Mouse (Mus musculus) CH12.LX (cell line): Measurements from ENCODE around the gene Gsdma2. TPM values are rescaled to one million over a fixed set of nuclear protein-coding genes. Genes with fewer than 3 reads are reported as not detected.

Experiments
- DNase-seq: peaks from one replicate; pipeline ENCODE4 v3.0.0-alpha.2; 2013; ENCODE audit errors: extremely low read depth
- H3K27ac ChIP-seq: 2 replicates; pipeline ENCODE4 v1.5.1; 2012; ENCODE audit warnings: low read depth, mild to moderate bottlenecking, control low read depth, moderate library complexity; ENCODE audit not compliant: insufficient read depth
- H3K27me3 ChIP-seq: replicated peaks from 2 replicates; pipeline ENCODE3; 2012; ENCODE audit warnings: inconsistent platforms
- H3K36me3 ChIP-seq, 2 experiments: replicated peaks in 1 of 2; 2 replicates each; pipeline versions ENCODE3 to v1.6.1; 2012; ENCODE audit warnings: inconsistent platforms in 1 of 2, low read length in 1 of 2, mild to moderate bottlenecking in 1 of 2, mixed read lengths in 1 of 2, moderate library complexity in 1 of 2; ENCODE audit not compliant: control insufficient read depth in 1 of 2, insufficient read depth in 1 of 2
- H3K4me1 ChIP-seq, 2 experiments: 2 replicates each; pipeline ENCODE4 v1.6.1; 2012; ENCODE audit warnings: inconsistent platforms in 1 of 2, moderate library complexity in 1 of 2; ENCODE audit not compliant: insufficient read depth in 2 of 2, control insufficient read depth in 1 of 2
- H3K4me2 ChIP-seq: 2 replicates; pipeline ENCODE4 v1.6.1; 2012; ENCODE audit warnings: low read depth, mild to moderate bottlenecking, control low read depth; ENCODE audit not compliant: poor library complexity, insufficient read depth, severe bottlenecking
- H3K4me3 ChIP-seq, 3 experiments: fragments of 150-350 bp in 1 of 3; sonication (generic) in 1 of 3; replicated peaks in 1 of 3; 2 replicates each; pipeline versions ENCODE3 to v1.5.1; 2011 to 2012; ENCODE audit warnings: low read depth in 2 of 3, low read length in 2 of 3, mild to moderate bottlenecking in 2 of 3, moderate library complexity in 2 of 3, control low read depth in 1 of 3, improper control_type of control experiment in 1 of 3, inconsistent platforms in 1 of 3, mixed read lengths in 1 of 3; ENCODE audit not compliant: poor library complexity in 1 of 3
- H3K79me2 ChIP-seq: replicated peaks from 2 replicates; pipeline ENCODE4 v1.6.1; 2012; ENCODE audit warnings: mild to moderate bottlenecking, moderate library complexity; ENCODE audit not compliant: control insufficient read depth, poor library complexity, insufficient read depth, severe bottlenecking; ENCODE audit errors: extremely low read depth
- H3K9ac ChIP-seq: 2 replicates; pipeline ENCODE4 v1.6.1; 2012; ENCODE audit warnings: low read depth, mild to moderate bottlenecking, control low read depth, moderate library complexity; ENCODE audit not compliant: insufficient read depth
- H3K9me3 ChIP-seq: replicated peaks from 2 replicates; pipeline ENCODE3; 2012; ENCODE audit warnings: low read length, inconsistent platforms, mixed read lengths
- BHLHE40 ChIP-seq: IDR thresholded peaks from 2 replicates; pipeline ENCODE4 v1.6.1; 2011; ENCODE audit warnings: mild to moderate bottlenecking, low read depth, low read length, improper control_type of control experiment
- CTCF ChIP-seq, 2 experiments: IDR thresholded peaks in 1 of 2; conservative IDR thresholded peaks in 1 of 2; 2 replicates each; pipeline ENCODE4 v1.5.1; 2011 to 2012; ENCODE audit warnings: low read depth in 2 of 2, low read length in 2 of 2, improper control_type of control experiment in 1 of 2, inconsistent platforms in 1 of 2, mild to moderate bottlenecking in 1 of 2, moderate library complexity in 1 of 2
- E2F4 ChIP-seq: IDR thresholded peaks from 2 replicates; pipeline ENCODE4 v1.6.1; 2011; ENCODE audit warnings: low read depth, low read length, improper control_type of control experiment; ENCODE audit not compliant: insufficient replicate concordance
- GABPA ChIP-seq: IDR thresholded peaks from 2 replicates; pipeline ENCODE4 v1.6.1; 2012; ENCODE audit warnings: low read depth, low read length, improper control_type of control experiment, inconsistent platforms; ENCODE audit not compliant: insufficient replicate concordance
- IRF4 ChIP-seq: IDR thresholded peaks from 2 replicates; pipeline ENCODE4 v1.6.1; 2014; ENCODE audit warnings: low read depth, mild to moderate bottlenecking, inconsistent platforms, low read length, improper control_type of control experiment
- KAT2A ChIP-seq: IDR thresholded peaks from 2 replicates; pipeline ENCODE4 v1.6.1; 2012; ENCODE audit warnings: low read length, improper control_type of control experiment, inconsistent platforms; ENCODE audit not compliant: insufficient replicate concordance
- MAFK ChIP-seq: IDR thresholded peaks from 2 replicates; pipeline ENCODE4 v1.6.1; 2011; ENCODE audit warnings: low read length, improper control_type of control experiment; ENCODE audit not compliant: insufficient replicate concordance
- MEF2A ChIP-seq: IDR thresholded peaks from 2 replicates; pipeline ENCODE4 v1.6.1; 2014; ENCODE audit warnings: low read depth, mild to moderate bottlenecking, inconsistent platforms, low read length, improper control_type of control experiment, borderline replicate concordance
- MXI1 ChIP-seq: IDR thresholded peaks from 2 replicates; pipeline ENCODE4 v1.6.1; 2011; ENCODE audit warnings: mild to moderate bottlenecking, low read depth, low read length, improper control_type of control experiment
- NELFE ChIP-seq: IDR thresholded peaks from 2 replicates; pipeline ENCODE4 v1.6.1; 2011; ENCODE audit warnings: low read depth, low read length, improper control_type of control experiment
- NRF1 ChIP-seq: IDR thresholded peaks from 2 replicates; pipeline ENCODE4 v1.6.1; 2014; ENCODE audit warnings: low read depth, mild to moderate bottlenecking, inconsistent platforms, low read length, improper control_type of control experiment, moderate library complexity
- PAX5 ChIP-seq: IDR thresholded peaks from 2 replicates; pipeline ENCODE4 v1.6.1; 2012; ENCODE audit warnings: low read length, inconsistent platforms, mixed read lengths
- POLR2A ChIP-seq: IDR thresholded peaks from 2 replicates; pipeline ENCODE4 v1.6.1; 2011; ENCODE audit warnings: low read depth, mild to moderate bottlenecking, improper control_type of control experiment, low read length
- SIN3A ChIP-seq: IDR thresholded peaks from 2 replicates; pipeline ENCODE4 v1.6.1; 2012; ENCODE audit warnings: low read length, improper control_type of control experiment, inconsistent platforms
- USF2 ChIP-seq: conservative IDR thresholded peaks from 2 replicates; pipeline ENCODE4 v1.6.1; 2011; ENCODE audit warnings: low read depth, low read length, improper control_type of control experiment
- ZC3H11A ChIP-seq: IDR thresholded peaks from 2 replicates; pipeline ENCODE4 v1.6.1; 2012; ENCODE audit warnings: low read depth, mild to moderate bottlenecking, inconsistent platforms, low read length, improper control_type of control experiment
- ZKSCAN1 ChIP-seq: IDR thresholded peaks from 2 replicates; pipeline ENCODE4 v1.6.1; 2012; ENCODE audit warnings: low read depth, inconsistent platforms, low read length, improper control_type of control experiment, borderline replicate concordance
- ZMIZ1 ChIP-seq: IDR thresholded peaks from 2 replicates; pipeline ENCODE4 v1.6.1; 2012; ENCODE audit warnings: low read depth, mild to moderate bottlenecking, inconsistent platforms, low read length, improper control_type of control experiment
- dilution Hi-C: fragments of 300-500 bp; cut with MboI; formaldehyde crosslinking; loops from 2 replicates; pipeline ENCODE4 v1.14.3; 2020; ENCODE audit warnings: low sequenced_read_pairs; ENCODE audit not compliant: extremely low pct_unique_long_range_greater_than_20kb, extremely low pct_ligation_motif_present
- in situ Hi-C: fragments of 300-500 bp; cut with MboI; formaldehyde crosslinking; loops from 3 replicates; pipeline ENCODE4 v1.14.3; 2019; ENCODE audit warnings: low sequenced_read_pairs, low pct_ligation_motif_present, low pct_unique_long_range_greater_than_20kb, mixed read lengths
- polyA plus RNA-seq: library from polyadenylated mRNA; unstranded; fragments of >175 nt; gene quantifications from 2 replicates; pipeline ENCODE4 v1.2.1, GENCODE M21; 2012; ENCODE audit warnings: low read depth; ENCODE audit not compliant: insufficient read length
- total RNA-seq, 2 experiments: library from RNA; depleted of rRNA; stranded (reverse); fragments of 300-350 nt in 1 of 2; fragments of >200 nt in 1 of 2; gene quantifications; 2 replicates each; pipeline ENCODE4 v1.2.3; 2012 to 2014

The Gsdma2 gene
- total and polyA plus RNA-seq, 3 experiments, result not detected

DNA sequence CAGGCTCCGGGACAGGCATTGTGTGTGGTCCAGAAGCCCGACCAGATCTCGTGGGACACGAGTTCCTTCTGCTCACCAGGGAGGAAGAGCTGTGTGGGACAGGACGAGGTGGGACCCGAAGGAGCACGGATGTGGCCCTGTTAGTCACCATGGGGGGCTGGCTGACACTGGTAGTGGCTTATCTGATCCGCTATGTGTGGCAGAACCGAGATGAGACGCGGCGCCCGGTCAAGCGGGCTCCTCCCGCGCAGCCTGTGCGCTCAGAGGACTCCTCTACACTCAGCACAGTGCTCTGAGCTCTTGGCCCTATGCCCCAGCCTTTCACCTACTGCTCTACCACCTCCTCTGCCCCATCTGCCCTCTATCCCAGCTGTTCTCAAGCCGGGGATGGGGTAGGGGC lies 47.3 kb upstream of the Gsdma2 start:
- peaks cover 50% of the 10 kb centered on the region for H3K27me3 ChIP-seq
- dilution Hi-C loops (no loop called here), in situ Hi-C loops (no loop called here)
- peaks cover 14 to 32% of the 10 kb centered on the region in 2 experiments for H3K4me1 ChIP-seq
- DNase-seq, result no peak
- no peak overlapping the region for H3K4me2 ChIP-seq
- no peak overlapping the region for H3K27ac ChIP-seq
- no peaks in the 10 kb centered on the region for H3K9me3 ChIP-seq
- TF ChIP-seq CTCF (conservative IDR thresholded peaks at IDR 0.05 in 1 of 2, IDR thresholded peaks at IDR 0.05 in 1 of 2; ENCODE audit: low read depth in 2 of 2, low read length in 2 of 2), result no peak
- TF ChIP-seq, all 38 proteins: peak for 0
- Histone ChIP-seq H3K36me3 (no peaks in the 10 kb centered on the region), H3K4me3 (no peak overlapping the region), H3K79me2 (no peaks in the 10 kb centered on the region), H3K9ac (no peak overlapping the region)

DNA sequence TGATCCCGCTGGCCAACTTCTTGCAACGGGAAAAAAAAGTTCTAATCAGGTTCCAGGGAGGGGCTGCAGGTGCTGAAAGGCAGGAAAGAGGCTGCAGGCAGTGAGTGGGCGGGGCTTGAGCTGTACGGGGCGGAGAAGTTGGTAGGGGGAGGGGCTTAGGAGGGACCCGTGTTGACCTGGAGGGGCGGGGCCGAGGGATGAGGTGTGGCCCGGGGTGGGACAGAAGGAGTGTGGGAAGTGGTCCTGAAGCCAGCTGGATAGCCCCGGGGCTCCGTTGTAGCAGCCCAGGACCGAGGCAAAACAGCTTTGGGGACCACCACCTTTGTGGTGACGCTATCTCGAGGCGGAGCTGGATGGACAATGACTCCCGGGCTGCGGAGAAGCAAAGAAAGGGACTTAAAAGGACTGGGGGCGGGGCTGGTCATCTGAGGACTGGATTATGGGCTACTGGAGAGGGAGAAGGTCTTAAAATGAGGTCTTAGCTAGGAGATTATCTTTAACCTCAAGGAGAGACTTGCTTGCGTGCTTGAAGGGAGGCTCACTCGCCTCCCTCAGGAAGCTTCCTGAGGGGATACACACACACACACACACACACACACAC lies 44.4 kb upstream of the Gsdma2 start:
- H3K4me1 ChIP-seq, result peaks cover 2 to 20% of the 10 kb centered on the region in 2 experiments
- H3K79me2 ChIP-seq, result no peaks in the 10 kb centered on the region
- peaks cover 61% of the 10 kb centered on the region for H3K27me3 ChIP-seq
- dilution Hi-C loops, result no loop called here
- TF ChIP-seq PAX5 (no peak), NRF1 (no peak), IRF4 (no peak), MXI1 (no peak), POLR2A (no peak), GABPA (no peak), BHLHE40 (no peak), SIN3A (no peak), USF2 (no peak), ZKSCAN1 (no peak), KAT2A (no peak), ZMIZ1 (no peak), ZC3H11A (no peak), MAFK (no peak), CTCF (conservative IDR thresholded peaks at IDR 0.05 in 1 of 2, IDR thresholded peaks at IDR 0.05 in 1 of 2; ENCODE audit: low read depth in 2 of 2, low read length in 2 of 2) (no peak), NELFE (no peak), E2F4 (no peak), MEF2A (no peak)
- TF ChIP-seq, all 38 proteins: peak for 0
- H3K4me2 ChIP-seq, result peak overlapping the region; percentile 3; the same call in 1 of the 2 replicates
- no peak overlapping the region for H3K9ac ChIP-seq
- in situ Hi-C loops, result loop anchor here (10.0 kb wide), 1 partner anchor 73 kb away; no protein-coding TSS in a partner anchor
- no peak overlapping the region for H3K27ac ChIP-seq
- no peaks in the 10 kb centered on the region for H3K9me3 ChIP-seq
- no peak overlapping the region for H3K4me3 ChIP-seq
- no peaks in the 10 kb centered on the region for H3K36me3 ChIP-seq
- peak; percentile 43 for DNase-seq
